Mouse (Mus musculus) splenic B cell, adult 2 months (primary cell): ENCODE data around the gene Gm20855.
"Not testable (repeated sequence)": the region's sequence is repeated elsewhere in the genome, so short reads cannot be mapped to it uniquely, and the experiment has no call there.

Source experiments
- DNase-seq: peaks from one replicate; pipeline ENCODE4 v3.0.0-alpha.2; 2011; ENCODE audit warnings: low read depth, low spot score
- H3K27me3 ChIP-seq: 2 replicates; pipeline ENCODE4 v1.6.1; 2012; ENCODE audit warnings: mild to moderate bottlenecking, low read length, moderate library complexity, mixed read lengths; ENCODE audit not compliant: control insufficient read depth, poor library complexity, insufficient read depth, severe bottlenecking
- H3K36me3 ChIP-seq: 2 replicates; pipeline ENCODE4 v1.6.1; 2012; ENCODE audit warnings: mild to moderate bottlenecking, low read length, moderate library complexity, mixed read lengths; ENCODE audit not compliant: control insufficient read depth, poor library complexity, insufficient read depth, severe bottlenecking

Gene Gm20855

DNA sequence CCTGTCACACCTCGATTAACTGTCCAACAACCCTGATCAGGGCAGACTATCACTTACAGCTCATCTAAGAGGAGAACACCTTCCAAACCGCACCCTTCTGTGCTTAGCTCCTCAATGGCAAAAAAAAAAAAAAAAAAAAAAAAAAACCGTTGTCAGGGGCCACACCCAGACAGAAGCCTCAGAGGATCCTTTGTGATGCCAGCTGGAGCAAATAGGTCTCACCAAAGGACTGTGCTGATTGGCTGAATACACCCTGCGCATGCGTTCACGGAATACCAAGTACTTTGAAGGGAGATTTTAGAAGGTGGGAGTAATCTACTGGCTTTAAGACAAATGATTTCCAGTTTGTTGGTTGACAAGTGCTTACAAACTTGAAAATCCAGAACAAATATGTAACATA lies at the start of gene Gm20855:
Gm20855 (minus strand) TSS at position 101 of the 400 bp plus-strand sequence.
- not testable (repeated sequence) for H3K36me3 ChIP-seq, H3K27me3 ChIP-seq, DNase-seq
